In the genomic region with DNA sequence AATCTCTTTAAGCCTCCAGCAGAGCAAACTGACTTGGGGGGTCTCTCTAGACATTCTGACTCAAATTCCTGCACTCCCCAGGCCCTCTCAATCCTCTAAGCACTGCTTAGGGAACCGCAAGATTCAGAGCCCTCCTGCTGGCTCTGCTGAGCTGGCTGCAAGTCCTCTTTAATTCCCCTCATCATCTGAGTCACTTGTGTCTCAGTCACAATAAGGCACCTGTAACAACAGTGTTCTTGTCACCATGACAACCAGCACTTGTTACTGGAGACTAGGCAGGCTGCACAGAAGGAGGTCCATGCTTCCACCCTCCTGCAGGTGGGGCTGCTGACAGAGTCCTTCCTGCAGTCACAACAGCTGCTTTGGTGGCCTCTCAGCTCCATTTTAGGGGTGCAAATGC, we compare ENCODE assay signal across 12 mouse cellular contexts.
DNase-seq lines count a peak whose midpoint lies in the region; ATAC-seq lines count a peak whose summit lies in the region.
"Had no signal": no experiment of that assay in that cellular context is flagged by ENCODE, and none has a peak within 500 bp of the region (broad histone marks: within the 10 kb centered on the region; RNA-seq: fewer than 3 reads in every experiment).

No protein-coding gene starts in this region.

- H3K36me3 ChIP-seq in forebrain, embryonic 14.5 days (ENCODE audit: control insufficient read depth, insufficient read depth, low read length), result no peaks in the 10 kb centered on the region
- H3K36me3 ChIP-seq: neural tube, embryonic 13.5 days had no signal

- H3K4me1 ChIP-seq in forebrain, embryonic 14.5 days (ENCODE audit: control insufficient read depth, insufficient read depth, low read length), result no peaks in the 10 kb centered on the region

- H3K27me3 ChIP-seq in forebrain, embryonic 14.5 days (replicated peaks; ENCODE audit: control insufficient read depth, insufficient read depth, low read length), result no peaks in the 10 kb centered on the region
- H3K27me3 ChIP-seq: neural tube, embryonic 13.5 days had no signal

- peak; percentile 5 to 7 for DNase-seq in layer of hippocampus, adult 8-10 months (ENCODE audit: low spot score in 2 of 2)
- no peak for DNase-seq in layer of hippocampus, postnatal 36 days
- DNase-seq in forebrain, embryonic 14.5 days (ENCODE audit: low spot score), result peak; percentile 69
- peak; percentile 3 to 45 for DNase-seq in left cerebral cortex, postnatal 14 days (ENCODE audit: low spot score in 2 of 2)
- peak; percentile 55 for DNase-seq in retina, embryonic 14.5 days (ENCODE audit: low spot score)
- no peak for DNase-seq in ovary, postnatal 36 days (ENCODE audit: low spot score)
- DNase-seq in adrenal gland, adult (ENCODE audit: inconsistent age in 2 of 2, low spot score in 1 of 2), result no peak
- DNase-seq: adrenal gland, postnatal 10 days; heart, postnatal 36 days had no signal

- no peak overlapping the region for H3K4me2 ChIP-seq in forebrain, embryonic 14.5 days (ENCODE audit: low read length)
- H3K4me2 ChIP-seq: neural tube, embryonic 13.5 days had no signal

- H3K9me3 ChIP-seq in forebrain, embryonic 14.5 days (replicated peaks; ENCODE audit: control insufficient read depth, low read length), result no peaks in the 10 kb centered on the region
- H3K9me3 ChIP-seq: neural tube, embryonic 13.5 days had no signal

- 0% methylated on average over 1 of the region's 1 CpGs for WGBS in forebrain, embryonic 14.5 days

- intact Hi-C loops in left cerebral cortex, postnatal 14 days (cut with DNase I), result no loop called here

- no peak overlapping the region for H3K27ac ChIP-seq in forebrain, embryonic 14.5 days (ENCODE audit: low read depth, low read length)
- H3K27ac ChIP-seq: liver, embryonic 14.5 days; neural tube, embryonic 13.5 days had no signal

- no peak overlapping the region for H3K4me3 ChIP-seq in forebrain, embryonic 14.5 days (ENCODE audit: low read depth, low read length)
- H3K4me3 ChIP-seq: neural tube, embryonic 13.5 days had no signal

- peak; percentile 76 for ATAC-seq in forebrain, embryonic 14.5 days
- no peak for ATAC-seq in CD4-positive, CD25-positive, alpha-beta regulatory T cell, adult 4 months

- no peak overlapping the region for H3K9ac ChIP-seq in forebrain, embryonic 14.5 days (ENCODE audit: low read length)
- H3K9ac ChIP-seq: liver, embryonic 14.5 days; neural tube, embryonic 13.5 days had no signal

Comparison
In these comparisons a context has a peak if more than half of its experiments do, and no peak if none do; other contexts are left out.
1. DNase-seq: peak in layer of hippocampus, adult 8-10 months (2 of 2), forebrain, embryonic 14.5 days (single experiment), left cerebral cortex, postnatal 14 days (2 of 2) and retina, embryonic 14.5 days (single experiment); none in layer of hippocampus, postnatal 36 days (0 of 2), ovary, postnatal 36 days (single experiment) and adrenal gland, adult (0 of 2).